Mouse (Mus musculus) MEL (cell line): Measurements from ENCODE around the gene Zfp553. TPM values are rescaled to one million over a fixed set of nuclear protein-coding genes. Genes with fewer than 3 reads are reported as not detected.

Source experiments
- DNase-seq: peaks from one replicate; pipeline ENCODE4 v3.0.0; 2011; ENCODE audit warnings: low read depth, low spot score
- H3K27ac ChIP-seq: 2 replicates; pipeline ENCODE4 v1.5.1; 2012; ENCODE audit warnings: low read depth, mild to moderate bottlenecking, control low read depth, low read length, moderate library complexity; ENCODE audit not compliant: control insufficient read depth
- H3K27me3 ChIP-seq, 2 experiments: fragments of 150-350 bp in 1 of 2; sonication (generic) in 1 of 2; 2 replicates each; pipeline ENCODE4 v1.6.1; 2012; ENCODE audit warnings: low read length in 2 of 2, mild to moderate bottlenecking in 2 of 2, improper control_type of control experiment in 1 of 2, moderate library complexity in 1 of 2; ENCODE audit not compliant: insufficient read depth in 2 of 2, control insufficient read depth in 1 of 2
- H3K36me3 ChIP-seq, 2 experiments: 2 replicates each; pipeline ENCODE4 v1.6.1; 2012 to 2014; ENCODE audit warnings: low read length in 2 of 2, improper control_type of control experiment in 1 of 2, inconsistent platforms in 1 of 2, mild to moderate bottlenecking in 1 of 2; ENCODE audit not compliant: insufficient read depth in 2 of 2, control insufficient read depth in 1 of 2
- H3K4me1 ChIP-seq, 2 experiments: fragments of 150-350 bp in 1 of 2; sonication (generic) in 1 of 2; 2 replicates each; pipeline ENCODE4 v1.6.1; 2012; ENCODE audit warnings: low read length in 2 of 2, improper control_type of control experiment in 1 of 2, mild to moderate bottlenecking in 1 of 2; ENCODE audit not compliant: insufficient read depth in 2 of 2, control insufficient read depth in 1 of 2
- H3K4me3 ChIP-seq, 2 experiments: fragments of 150-350 bp in 1 of 2; sonication (generic) in 1 of 2; 2 replicates each; pipeline ENCODE4 v1.5.1; 2012; ENCODE audit warnings: low read depth in 2 of 2, low read length in 2 of 2, mild to moderate bottlenecking in 2 of 2, moderate library complexity in 2 of 2, control low read depth in 1 of 2, improper control_type of control experiment in 1 of 2; ENCODE audit not compliant: control insufficient read depth in 1 of 2, insufficient read depth in 1 of 2
- H3K79me2 ChIP-seq: 2 replicates; pipeline ENCODE4 v1.6.1; 2012; ENCODE audit warnings: mild to moderate bottlenecking, low read length, moderate library complexity; ENCODE audit not compliant: control insufficient read depth, poor library complexity, insufficient read depth
- H3K9ac ChIP-seq: 2 replicates; pipeline ENCODE4 v1.6.1; 2012; ENCODE audit warnings: low read depth, mild to moderate bottlenecking, control low read depth, low read length, moderate library complexity; ENCODE audit not compliant: control insufficient read depth, poor library complexity, severe bottlenecking
- H3K9me3 ChIP-seq: fragments of 150-350 bp; sonication (generic); replicated peaks from 2 replicates; pipeline ENCODE4 v1.6.1; 2012; ENCODE audit warnings: mild to moderate bottlenecking, low read length, improper control_type of control experiment, moderate library complexity; ENCODE audit not compliant: insufficient read depth
- BHLHE40 ChIP-seq: IDR thresholded peaks from 2 replicates; pipeline ENCODE4 v1.6.1; 2012; ENCODE audit warnings: low read depth, mild to moderate bottlenecking, inconsistent platforms, low read length, improper control_type of control experiment, borderline replicate concordance
- CHD2 ChIP-seq: IDR thresholded peaks from 2 replicates; pipeline ENCODE4 v1.6.1; 2011; ENCODE audit warnings: low read length, improper control_type of control experiment
- ELF1 ChIP-seq: IDR thresholded peaks from 2 replicates; pipeline ENCODE4 v1.6.1; 2014; ENCODE audit warnings: low read depth, mild to moderate bottlenecking, inconsistent platforms, low read length, improper control_type of control experiment, moderate library complexity
- EP300 ChIP-seq, 2 experiments: IDR thresholded peaks; 2 replicates each; pipeline ENCODE4 v1.6.1; 2011; ENCODE audit warnings: improper control_type of control experiment in 2 of 2, low read length in 2 of 2, low read depth in 1 of 2, mild to moderate bottlenecking in 1 of 2
- ETS1 ChIP-seq: IDR thresholded peaks from 2 replicates; pipeline ENCODE4 v1.6.1; 2012; ENCODE audit warnings: low read depth, mild to moderate bottlenecking, inconsistent platforms, low read length, improper control_type of control experiment, moderate library complexity
- HCFC1 ChIP-seq: IDR thresholded peaks from 2 replicates; pipeline ENCODE4 v1.6.1; 2012; ENCODE audit warnings: low read depth, mild to moderate bottlenecking, inconsistent platforms, low read length, improper control_type of control experiment, moderate library complexity
- MAX ChIP-seq: IDR thresholded peaks from 2 replicates; pipeline ENCODE4 v1.6.1; 2011; ENCODE audit warnings: low read length, improper control_type of control experiment
- MEF2A ChIP-seq: IDR thresholded peaks from 2 replicates; pipeline ENCODE4 v1.6.1; 2014; ENCODE audit warnings: low read depth, mild to moderate bottlenecking, inconsistent platforms, low read length, improper control_type of control experiment; ENCODE audit not compliant: poor library complexity, insufficient replicate concordance, severe bottlenecking; ENCODE audit errors: extremely low read depth
- MYC ChIP-seq: IDR thresholded peaks from 2 replicates; pipeline ENCODE4 v1.6.1; 2011; ENCODE audit warnings: low read depth, mild to moderate bottlenecking, low read length, improper control_type of control experiment, moderate library complexity
- NRF1 ChIP-seq: IDR thresholded peaks from 2 replicates; pipeline ENCODE4 v1.6.1; 2014; ENCODE audit warnings: low read depth, mild to moderate bottlenecking, inconsistent platforms, low read length, improper control_type of control experiment, moderate library complexity; ENCODE audit not compliant: poor library complexity, insufficient read depth, severe bottlenecking
- POLR2A ChIP-seq, 2 experiments: IDR thresholded peaks; 2 replicates each; pipeline ENCODE4 v1.6.1; 2011 to 2012; ENCODE audit warnings: low read length in 2 of 2, mild to moderate bottlenecking in 2 of 2, control low read depth in 1 of 2, improper control_type of control experiment in 1 of 2, low read depth in 1 of 2, moderate library complexity in 1 of 2; ENCODE audit not compliant: control insufficient read depth in 1 of 2, insufficient read depth in 1 of 2, poor library complexity in 1 of 2
- POLR2AphosphoS2 ChIP-seq: IDR thresholded peaks from 2 replicates; pipeline ENCODE4 v1.6.1; 2011; ENCODE audit warnings: low read length, improper control_type of control experiment
- POLR2AphosphoS5 ChIP-seq: IDR thresholded peaks from 2 replicates; pipeline ENCODE4 v1.6.1; 2012; ENCODE audit warnings: low read depth, borderline replicate concordance, mild to moderate bottlenecking, inconsistent platforms, low read length, moderate library complexity, mixed read lengths
- RCOR1 ChIP-seq: IDR thresholded peaks from 2 replicates; pipeline ENCODE4 v1.6.1; 2012; ENCODE audit warnings: low read depth, mild to moderate bottlenecking, inconsistent platforms, low read length, improper control_type of control experiment
- SIN3A ChIP-seq: IDR thresholded peaks from 2 replicates; pipeline ENCODE4 v1.6.1; 2012; ENCODE audit warnings: low read length, improper control_type of control experiment, inconsistent platforms
- SMC3 ChIP-seq: IDR thresholded peaks from 2 replicates; pipeline ENCODE4 v1.6.1; 2011; ENCODE audit warnings: low read depth, low read length, improper control_type of control experiment
- TAL1 ChIP-seq: IDR thresholded peaks from 2 replicates; pipeline ENCODE4 v1.6.1; 2012; ENCODE audit warnings: mild to moderate bottlenecking, inconsistent platforms, low read length, moderate library complexity, mixed read lengths
- TBP ChIP-seq: IDR thresholded peaks from 2 replicates; pipeline ENCODE4 v1.8.0; 2011; ENCODE audit warnings: low read depth, low read length, improper control_type of control experiment
- USF1 ChIP-seq: IDR thresholded peaks from 2 replicates; pipeline ENCODE4 v1.6.1; 2014; ENCODE audit warnings: low read depth, mild to moderate bottlenecking, inconsistent platforms, low read length, improper control_type of control experiment, moderate library complexity
- USF2 ChIP-seq, 2 experiments: IDR thresholded peaks; 2 replicates each; pipeline ENCODE4 v1.6.1; 2011 to 2012; ENCODE audit warnings: improper control_type of control experiment in 2 of 2, low read length in 2 of 2, borderline replicate concordance in 1 of 2, inconsistent platforms in 1 of 2, low read depth in 1 of 2, mild to moderate bottlenecking in 1 of 2; ENCODE audit not compliant: insufficient read depth in 1 of 2
- ZC3H11A ChIP-seq: IDR thresholded peaks from 2 replicates; pipeline ENCODE4 v1.6.1; 2012; ENCODE audit warnings: low read depth, mild to moderate bottlenecking, inconsistent platforms, low read length, improper control_type of control experiment
- polyA plus RNA-seq, 2 experiments: library from polyadenylated mRNA; stranded (reverse) in 1 of 2; unstranded in 1 of 2; fragments of >175 nt in 1 of 2; fragments of >200 nt in 1 of 2; gene quantifications; 2 replicates each; pipeline versions ENCODE4 v1.2.1 to v1.2.4; 2012; ENCODE audit warnings: low replicate concordance in 2 of 2, low read depth in 1 of 2; ENCODE audit not compliant: insufficient read length in 2 of 2, insufficient read depth in 1 of 2, missing spikeins in 1 of 2
- total RNA-seq: library from RNA; depleted of rRNA; stranded (reverse); fragments of 300-350 nt; gene quantifications from 2 replicates; pipeline ENCODE4 v1.2.3, GENCODE M21; 2012

Gene Zfp553
- total and polyA plus RNA-seq, 3 experiments, result 14.6 to 19.0 TPM; not detected in 1

DNA sequence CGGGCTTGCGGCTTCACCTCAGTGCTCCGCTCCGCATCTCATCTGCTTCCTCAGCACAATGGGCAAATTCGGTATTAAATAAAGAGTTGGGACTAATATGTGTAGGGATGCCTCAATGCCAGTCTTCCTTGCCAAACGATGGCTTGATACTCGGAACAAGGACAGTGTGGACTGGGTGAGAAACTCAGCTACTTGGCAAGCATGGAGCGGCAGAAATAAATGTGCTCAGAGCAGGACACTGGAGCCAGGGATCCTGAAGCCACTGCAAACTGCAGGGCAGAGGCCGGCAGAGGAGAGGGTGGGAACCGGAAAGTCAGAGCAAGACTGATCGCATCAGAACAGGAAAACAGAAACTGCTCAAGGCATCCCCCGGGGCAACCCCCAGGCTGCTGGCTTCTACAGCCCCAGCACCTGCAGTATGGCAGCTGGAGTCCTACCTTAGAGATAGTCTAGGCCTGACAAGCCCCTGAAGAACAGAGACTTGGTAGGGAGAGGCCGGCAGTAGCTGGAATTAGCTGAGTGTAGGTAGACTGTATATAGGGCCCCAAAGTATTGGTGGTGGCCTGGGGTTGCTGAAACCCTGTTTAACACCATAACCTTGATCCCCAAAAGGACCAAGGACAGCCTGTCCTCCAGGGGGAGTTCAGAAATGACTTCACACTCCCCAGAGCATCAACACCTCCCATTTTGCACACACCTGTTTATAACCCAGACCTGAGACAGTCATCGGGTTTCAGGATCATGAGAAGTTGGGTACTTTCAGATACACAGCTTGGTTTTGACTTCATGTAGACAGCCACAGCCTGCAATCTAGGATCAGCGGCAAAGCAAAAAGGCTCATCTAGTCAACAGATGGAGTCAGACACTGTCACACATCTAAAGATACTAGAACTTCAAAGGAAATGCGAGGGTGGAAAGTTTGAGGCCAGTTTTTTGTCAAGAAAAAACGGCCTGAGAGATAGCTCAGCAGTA is 44.3 kb upstream of the Zfp553 start:
- Histone ChIP-seq H3K4me1 (peaks cover 15 to 17% of the 10 kb centered on the region in 2 experiments), H3K4me3 (no peak overlapping the region), H3K79me2 (no peaks in the 10 kb centered on the region; the same call in 1 of the 2 replicates), H3K27me3 (no peaks in the 10 kb centered on the region), H3K36me3 (peaks cover 0 to 21% of the 10 kb centered on the region in 2 experiments; a peak in 2 of 4 replicates), H3K9ac (no peak overlapping the region), H3K27ac (no peak overlapping the region), H3K9me3 (no peaks in the 10 kb centered on the region)
- DNase-seq, result no peak
- no peak for TF ChIP-seq MEF2A
- TF ChIP-seq POLR2AphosphoS2, result no peak
- TF ChIP-seq HCFC1, result no peak
- no peak for TF ChIP-seq ELF1
- TF ChIP-seq USF1, result no peak
- no peak for TF ChIP-seq TBP
- no peak for TF ChIP-seq ZC3H11A
- no peak for TF ChIP-seq POLR2A (IDR thresholded peaks at IDR 0.05; ENCODE audit: control insufficient read depth in 1 of 2, insufficient read depth in 1 of 2, low read depth in 1 of 2, low read length in 2 of 2, poor library complexity in 1 of 2)
- no peak for TF ChIP-seq MYC

DNA sequence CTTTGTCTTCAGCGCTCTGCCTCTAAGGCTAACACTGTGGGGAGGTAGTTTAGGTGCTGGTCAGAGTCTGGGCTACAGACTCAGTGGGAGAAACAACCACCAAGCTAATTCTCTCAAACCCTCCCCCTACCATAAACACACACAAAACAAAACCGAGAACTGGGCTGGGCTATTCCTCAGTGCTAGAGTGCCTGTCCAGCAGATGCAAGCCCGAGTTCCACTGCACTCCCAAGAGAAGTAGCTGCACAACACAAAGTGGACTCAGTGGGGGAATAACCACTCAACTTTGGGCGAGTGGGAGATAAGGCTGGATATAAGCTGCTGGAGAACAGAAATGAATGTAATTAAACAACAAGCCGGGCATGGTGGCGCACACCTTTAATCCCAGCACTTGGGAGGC is 42.2 kb upstream of the Zfp553 start:
- Histone ChIP-seq H3K79me2 (peaks cover 14% of the 10 kb centered on the region), H3K27me3 (no peaks in the 10 kb centered on the region), H3K36me3 (peaks cover 0 to 10% of the 10 kb centered on the region in 2 experiments; a peak in 2 of 4 replicates), H3K9me3 (no peaks in the 10 kb centered on the region), H3K4me1 (peaks cover 0 to 6% of the 10 kb centered on the region in 2 experiments; a peak in 3 of 4 replicates), H3K4me3 (no peak overlapping the region), H3K27ac (no peak overlapping the region), H3K9ac (no peak overlapping the region)
- DNase-seq, result no peak
- no peak for TF ChIP-seq MAX
- TF ChIP-seq NRF1, result no peak
- no peak for TF ChIP-seq ZC3H11A
- no peak for TF ChIP-seq BHLHE40
- no peak for TF ChIP-seq POLR2AphosphoS5
- no peak for TF ChIP-seq CHD2
- no peak for TF ChIP-seq EP300 (IDR thresholded peaks at IDR 0.05; ENCODE audit: low read depth in 1 of 2, low read length in 2 of 2)
- TF ChIP-seq ETS1, result no peak
- TF ChIP-seq SMC3, result no peak
- TF ChIP-seq SIN3A, result no peak
- no peak for TF ChIP-seq TAL1
- TF ChIP-seq RCOR1, result no peak
- TF ChIP-seq USF2 (IDR thresholded peaks at IDR 0.05; ENCODE audit: borderline replicate concordance in 1 of 2, insufficient read depth in 1 of 2, low read depth in 1 of 2, low read length in 2 of 2), result no peak
- no peak for TF ChIP-seq USF1
